34 mouse cellular contexts compared by ENCODE assay signal in the genomic region with DNA sequence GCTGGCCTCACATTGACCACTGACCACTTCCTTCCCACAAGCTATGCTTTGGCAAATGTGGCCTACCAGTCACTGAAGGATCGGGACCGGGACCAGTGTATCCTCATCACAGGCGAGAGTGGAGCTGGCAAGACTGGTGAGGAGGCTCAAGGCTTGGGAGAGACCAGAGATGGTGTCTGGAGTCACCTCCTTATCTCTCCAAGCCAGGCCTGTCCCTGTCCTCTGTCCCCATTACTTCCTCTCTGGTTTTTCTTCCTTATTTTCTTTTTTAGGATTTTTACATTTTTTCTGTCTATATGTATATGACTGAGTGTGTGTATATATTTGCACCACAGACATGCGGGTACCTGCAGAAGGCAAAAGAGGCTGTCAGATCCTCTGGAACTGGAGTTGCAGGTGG. TPM values are rescaled to one million over a fixed set of nuclear protein-coding genes. Genes with fewer than 3 reads are reported as not detected.
DNase-seq lines count a peak whose midpoint lies in the region; ATAC-seq and TF ChIP-seq lines count a peak whose summit lies in the region.
"Had no signal": no experiment of that assay in that cellular context is flagged by ENCODE, and none has a peak within 500 bp of the region (broad histone marks: within the 10 kb centered on the region; RNA-seq: fewer than 3 reads in every experiment).

No protein-coding gene starts in this region.

- TF ChIP-seq POLR2A in MEL (IDR thresholded peaks at IDR 0.05; ENCODE audit: control insufficient read depth in 1 of 2, insufficient read depth in 1 of 2, low read depth in 1 of 2, low read length in 2 of 2, poor library complexity in 1 of 2), result no peak

- no peaks in the 10 kb centered on the region for H3K79me2 ChIP-seq in MEL (ENCODE audit: control insufficient read depth, insufficient read depth, low read length, poor library complexity)

- TF ChIP-seq EP300 in MEL (IDR thresholded peaks at IDR 0.05; ENCODE audit: low read depth in 1 of 2, low read length in 2 of 2), result peak in 1 of 2 experiments; percentile 61; a peak in 2 of 4 replicates

- DNase-seq in 416B (ENCODE audit: low read depth) (peak; percentile 50), MEL (ENCODE audit: low read depth, low spot score) (peak; percentile 32)
- no peak for DNase-seq in frontal cortex, postnatal 10 days (ENCODE audit: low spot score in 2 of 2)
- DNase-seq in adrenal gland, adult 18-20 months (ENCODE audit: low spot score in 2 of 2), result no peak
- no peak for DNase-seq in ovary, postnatal 36 days (ENCODE audit: low spot score)
- DNase-seq: adrenal gland, adult 2 months; B cell, adult 2 months; cerebellum, adult 11 months; cerebellum, adult 2 months; cerebellum, adult 9-11 months; cerebellum, postnatal 25 days; embryo, embryonic 11 days; gastrocnemius, adult 2 months; gastrocnemius, postnatal 14 days; heart, adult 18-20 months; heart, postnatal 14 days; heart, postnatal 4 days had no signal

- peak; percentile 44; the same call in 1 of the 2 replicates for ATAC-seq in granulocyte monocyte progenitor cell, adult 5-6 weeks (replicated peaks; ENCODE audit: poor library complexity, severe bottlenecking)
- ATAC-seq: forebrain, embryonic 13.5 days; forebrain, embryonic 16.5 days; hindbrain, postnatal 0 days; inflammation-experienced regulatory T-cells, adult 6 months; intestine, embryonic 16.5 days; Patski had no signal

- no peak overlapping the region for H3K27ac ChIP-seq in MEL (ENCODE audit: control insufficient read depth, low read depth, low read length)
- H3K27ac ChIP-seq: embryonic facial prominence, embryonic 10.5 days; embryonic facial prominence, embryonic 13.5 days; forebrain, embryonic 10.5 days; forebrain, embryonic 13.5 days; gastrocnemius, adult 2 months; heart, embryonic 10.5 days; heart, embryonic 13.5 days; hindbrain, embryonic 14.5 days; hindbrain, postnatal 0 days had no signal

- TF ChIP-seq RAD21 in MEL (IDR thresholded peaks at IDR 0.05; ENCODE audit: low read depth, low read length), result no peak

- no peaks in the 10 kb centered on the region for H3K27me3 ChIP-seq in MEL (ENCODE audit: control insufficient read depth in 1 of 2, insufficient read depth in 2 of 2, low read length in 2 of 2)
- H3K27me3 ChIP-seq: CH12.LX; embryonic facial prominence, embryonic 13.5 days; forebrain, embryonic 13.5 days; heart, embryonic 13.5 days; Patski had no signal

- no peaks in the 10 kb centered on the region for H3K36me3 ChIP-seq in MEL (ENCODE audit: control insufficient read depth in 1 of 2, insufficient read depth in 2 of 2, low read length in 2 of 2)
- H3K36me3 ChIP-seq: embryonic facial prominence, embryonic 10.5 days; embryonic facial prominence, embryonic 13.5 days; forebrain, embryonic 10.5 days; heart, embryonic 10.5 days; heart, embryonic 13.5 days had no signal

- no peak overlapping the region for H3K9ac ChIP-seq in MEL (ENCODE audit: control insufficient read depth, low read depth, low read length, poor library complexity, severe bottlenecking)
- H3K9ac ChIP-seq: embryonic facial prominence, embryonic 13.5 days; forebrain, embryonic 13.5 days; heart, embryonic 13.5 days; hindbrain, embryonic 14.5 days had no signal

- H3K4me3 ChIP-seq in MEL (ENCODE audit: control insufficient read depth in 1 of 2, insufficient read depth in 1 of 2, low read depth in 2 of 2, low read length in 2 of 2), result no peak overlapping the region
- H3K4me3 ChIP-seq: embryonic facial prominence, embryonic 10.5 days; embryonic facial prominence, embryonic 13.5 days; erythroblast, embryonic 14.5 days; forebrain, embryonic 10.5 days; forebrain, embryonic 13.5 days; gastrocnemius, adult 2 months; heart, embryonic 10.5 days; heart, embryonic 13.5 days had no signal

- H3K9me3 ChIP-seq in MEL (replicated peaks; ENCODE audit: insufficient read depth, low read length), result no peaks in the 10 kb centered on the region
- H3K9me3 ChIP-seq: embryonic facial prominence, embryonic 10.5 days; embryonic facial prominence, embryonic 13.5 days; forebrain, embryonic 10.5 days; forebrain, embryonic 13.5 days; heart, embryonic 10.5 days; heart, embryonic 13.5 days had no signal

- TF ChIP-seq CTCF in MEL (IDR thresholded peaks at IDR 0.05 in 2 of 3, conservative IDR thresholded peaks at IDR 0.05 in 1 of 3; ENCODE audit: control insufficient read depth in 1 of 3, insufficient read depth in 1 of 3, low read depth in 2 of 3, low read length in 3 of 3, poor library complexity in 1 of 3, severe bottlenecking in 1 of 3), result no peak

- peaks cover 0 to 7% of the 10 kb centered on the region in 2 experiments; a peak in 3 of 4 replicates for H3K4me1 ChIP-seq in MEL (ENCODE audit: control insufficient read depth in 1 of 2, insufficient read depth in 2 of 2, low read length in 2 of 2)
- H3K4me1 ChIP-seq: embryonic facial prominence, embryonic 13.5 days; forebrain, embryonic 10.5 days; forebrain, embryonic 13.5 days had no signal

TF ChIP-seq in MEL, 35 proteins besides CTCF, POLR2A, EP300 and RAD21:
- no peak for TF ChIP-seq ZKSCAN1 (IDR thresholded peaks at IDR 0.05; ENCODE audit: low read depth, low read length)
- no peak for TF ChIP-seq ZMIZ1 (IDR thresholded peaks at IDR 0.05; ENCODE audit: low read depth, low read length)
- TF ChIP-seq GATA1 (IDR thresholded peaks at IDR 0.05; ENCODE audit: low read depth, low read length), result peak; percentile 53
- no peak for TF ChIP-seq MYC (IDR thresholded peaks at IDR 0.05; ENCODE audit: low read depth, low read length)
- no peak for TF ChIP-seq TBP (IDR thresholded peaks at IDR 0.05; ENCODE audit: low read depth, low read length)
- no peak for TF ChIP-seq BHLHE40 (IDR thresholded peaks at IDR 0.05; ENCODE audit: borderline replicate concordance, low read depth, low read length)
- TF ChIP-seq SMC3 (IDR thresholded peaks at IDR 0.05; ENCODE audit: low read depth, low read length), result no peak
- TF ChIP-seq UBTF (IDR thresholded peaks at IDR 0.05; ENCODE audit: borderline replicate concordance, insufficient read depth, low read depth, low read length), result no peak
- TF ChIP-seq TAL1 (IDR thresholded peaks at IDR 0.05; ENCODE audit: low read length), result peak; percentile 91
- no peak for TF ChIP-seq GABPA (IDR thresholded peaks at IDR 0.05; ENCODE audit: low read depth, low read length)
- 0 out of 2 replicates have a peak, but pooled peaks have one; percentile 24 for TF ChIP-seq TCF12 (IDR thresholded peaks at IDR 0.05; ENCODE audit: low read depth, low read length)
- no peak for TF ChIP-seq USF2 (IDR thresholded peaks at IDR 0.05; ENCODE audit: borderline replicate concordance in 1 of 2, insufficient read depth in 1 of 2, low read depth in 1 of 2, low read length in 2 of 2)
- TF ChIP-seq MYB (IDR thresholded peaks at IDR 0.05; ENCODE audit: low read depth, low read length), result no peak
- TF ChIP-seq SIN3A (IDR thresholded peaks at IDR 0.05; ENCODE audit: low read length), result no peak
- TF ChIP-seq CHD2 (IDR thresholded peaks at IDR 0.05; ENCODE audit: low read length), result no peak
- no peak for TF ChIP-seq ETS1 (IDR thresholded peaks at IDR 0.05; ENCODE audit: low read depth, low read length)

RNA-seq across cellular contexts. Expression of gene Myo1a, which starts 0.8 kb away (rescaled TPM):
- total RNA-seq in MEL (2012; rRNA removed), result 0.08 TPM in 1 of 2 replicates, not detected in the other
- under 1 TPM in 1 of 2 experiments, not detected in 1; 0.33 TPM for polyA plus RNA-seq in MEL (2012; ENCODE audit: insufficient read depth in 1 of 2, insufficient read length in 2 of 2, low read depth in 1 of 2, low replicate concordance in 2 of 2, missing spikeins in 1 of 2)
- total RNA-seq in granulocyte monocyte progenitor cell, adult 5-6 weeks (2014; fragmentation: Nextera tagmentation), result not detected in 2 replicates
- not detected in 2 replicates for total RNA-seq in granulocyte monocyte progenitor cell, adult 5-6 weeks (2017)
- 10 to 100 TPM in 1 of 2 experiments, under 1 TPM in 1; 0.83 to 35.2 TPM for total RNA-seq in adrenal gland, adult 18-20 months (2021)
- total RNA-seq: gastrocnemius, adult 2 months had no signal
- polyA plus RNA-seq: inflammation-experienced regulatory T-cells, adult 6 months had no signal

RNA-seq across cellular contexts. Expression of gene Tac2, which starts 18.5 kb away (rescaled TPM):
- not detected in 2 replicates for total RNA-seq in MEL (2012; rRNA removed)
- under 1 TPM in 1 of 2 experiments, not detected in 1; 0.32 TPM for polyA plus RNA-seq in MEL (2012; ENCODE audit: insufficient read depth in 1 of 2, insufficient read length in 2 of 2, low read depth in 1 of 2, low replicate concordance in 2 of 2, missing spikeins in 1 of 2)
- total RNA-seq in granulocyte monocyte progenitor cell, adult 5-6 weeks (2014; fragmentation: Nextera tagmentation), result not detected in 2 replicates
- not detected in 2 replicates for total RNA-seq in granulocyte monocyte progenitor cell, adult 5-6 weeks (2017)
- not detected for total RNA-seq in adrenal gland, adult 18-20 months (2021)
- total RNA-seq: adrenal gland, adult 2 months; adrenal gland, postnatal 14 days; CH12.LX; gastrocnemius, adult 2 months; gastrocnemius, postnatal 14 days; heart, adult 18-20 months; heart, postnatal 14 days; heart, postnatal 4 days had no signal
- polyA plus RNA-seq: forebrain, embryonic 10.5 days; hindbrain, embryonic 11.5 days; inflammation-experienced regulatory T-cells, adult 6 months; Patski had no signal

RNA-seq across cellular contexts. Expression of gene Zbtb39, which starts 33.6 kb away (rescaled TPM):
- total RNA-seq in MEL (2012; rRNA removed), result 4.8 and 5.1 TPM in 2 replicates
- 10 to 100 TPM in 1 of 2 experiments, not detected in 1; 11.0 TPM for polyA plus RNA-seq in MEL (2012; ENCODE audit: insufficient read depth in 1 of 2, insufficient read length in 2 of 2, low read depth in 1 of 2, low replicate concordance in 2 of 2, missing spikeins in 1 of 2)
- total RNA-seq in granulocyte monocyte progenitor cell, adult 5-6 weeks (2014; fragmentation: Nextera tagmentation), result 6.7 and 7.2 TPM in 2 replicates
- 2.6 and 3.6 TPM in 2 replicates for total RNA-seq in granulocyte monocyte progenitor cell, adult 5-6 weeks (2017)
- total RNA-seq in adrenal gland, adult 18-20 months (2021), result 10 to 100 TPM; 12.3 to 13.1 TPM

RNA-seq across cellular contexts. Expression of gene Nab2, which starts 37.4 kb away (rescaled TPM):
- 29.1 and 36.1 TPM in 2 replicates for total RNA-seq in MEL (2012; rRNA removed)
- polyA plus RNA-seq in MEL (2012; ENCODE audit: insufficient read depth in 1 of 2, insufficient read length in 2 of 2, low read depth in 1 of 2, low replicate concordance in 2 of 2, missing spikeins in 1 of 2), result 10 to 100 TPM in 1 of 2 experiments, not detected in 1; 37.1 TPM
- 7.3 and 11.4 TPM in 2 replicates for total RNA-seq in granulocyte monocyte progenitor cell, adult 5-6 weeks (2014; fragmentation: Nextera tagmentation)
- 2.6 and 4.7 TPM in 2 replicates for total RNA-seq in granulocyte monocyte progenitor cell, adult 5-6 weeks (2017)
- 10 to 100 TPM; 23.4 to 38.0 TPM for total RNA-seq in adrenal gland, adult 18-20 months (2021)

RNA-seq across cellular contexts. Expression of gene Nemp1, which starts 39.1 kb away (rescaled TPM):
- total RNA-seq in MEL (2012; rRNA removed), result 11.8 and 12.1 TPM in 2 replicates
- 10 to 100 TPM in 1 of 2 experiments, not detected in 1; 13.9 TPM for polyA plus RNA-seq in MEL (2012; ENCODE audit: insufficient read depth in 1 of 2, insufficient read length in 2 of 2, low read depth in 1 of 2, low replicate concordance in 2 of 2, missing spikeins in 1 of 2)
- total RNA-seq in granulocyte monocyte progenitor cell, adult 5-6 weeks (2014; fragmentation: Nextera tagmentation), result 14.7 and 18.9 TPM in 2 replicates
- 21.7 TPM in 2 replicates for total RNA-seq in granulocyte monocyte progenitor cell, adult 5-6 weeks (2017)
- total RNA-seq in adrenal gland, adult 18-20 months (2021), result 1 to 10 TPM; 5.0 to 5.4 TPM

Comparison
In these comparisons a context has a peak if more than half of its experiments do, and no peak if none do; other contexts are left out.
1. DNase-seq: peak in 416B (single experiment) and MEL (single experiment); none in frontal cortex, postnatal 10 days (0 of 2), adrenal gland, adult 18-20 months (0 of 2) and ovary, postnatal 36 days (single experiment).